Mouse (Mus musculus): ENCODE measurements at regions not wholly inside any gene's neighbourhood (a gene's known extent, or its start where the extent isn't known, plus 50 kb on each side); places are given as distances from the start of the nearest gene placed in this dataset.

DNA sequence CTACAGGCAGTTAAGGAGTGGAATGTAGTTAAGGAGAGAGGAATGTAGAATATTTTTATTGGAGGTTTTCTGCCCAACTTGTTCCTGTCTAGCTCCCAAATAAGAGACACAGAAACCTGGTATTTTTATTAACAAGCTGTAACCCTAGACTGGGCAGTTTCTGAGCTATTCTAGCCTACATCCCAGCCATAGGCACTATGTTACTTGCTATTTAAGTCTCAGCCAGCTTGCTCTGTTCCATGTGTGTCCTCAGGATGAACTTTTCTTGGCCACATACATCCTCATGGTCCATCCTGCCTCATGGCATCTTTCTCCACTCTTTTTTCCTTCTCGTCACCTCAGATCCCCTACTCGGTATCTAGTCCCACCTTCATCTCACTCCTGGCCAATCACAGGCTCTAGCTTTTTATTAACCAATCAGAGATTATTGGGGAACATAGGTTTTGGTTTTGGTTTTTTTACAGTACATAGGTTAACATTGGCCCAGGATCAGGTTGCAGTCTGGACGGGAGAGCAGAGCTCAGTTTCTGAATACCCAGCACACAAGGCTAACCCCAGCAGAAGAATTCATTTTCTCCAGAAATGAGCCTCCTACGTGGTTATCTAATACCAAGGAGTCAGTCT is 167.8 kb upstream of the Spats2l start:
- Histone ChIP-seq H3K27ac (ENCODE audit: low read depth) (no peak overlapping the region), H3K9ac (replicated peaks) (no peak overlapping the region), H3K4me2 (ENCODE audit: low read depth, low read length) (no peak overlapping the region), H3K4me1 (ENCODE audit: insufficient read depth) (no peaks in the 10 kb centered on the region), H3K4me3 (ENCODE audit: low read depth, low read length) (no peak overlapping the region), H3K36me3 (replicated peaks; ENCODE audit: insufficient read depth, low read length) (no peaks in the 10 kb centered on the region), H3K9me3 (ENCODE audit: low read length) (no peaks in the 10 kb centered on the region), H3K27me3 (ENCODE audit: insufficient read depth, low read length) (no peaks in the 10 kb centered on the region)
- ATAC-seq (no peak), DNase-seq (no peak)
- 58% methylated on average over 4 of the region's 4 CpGs for WGBS (ENCODE audit: insufficient replicate concordance)
- TF ChIP-seq CTCF (IDR thresholded peaks at IDR 0.05; ENCODE audit: low read depth) = no peak

DNA sequence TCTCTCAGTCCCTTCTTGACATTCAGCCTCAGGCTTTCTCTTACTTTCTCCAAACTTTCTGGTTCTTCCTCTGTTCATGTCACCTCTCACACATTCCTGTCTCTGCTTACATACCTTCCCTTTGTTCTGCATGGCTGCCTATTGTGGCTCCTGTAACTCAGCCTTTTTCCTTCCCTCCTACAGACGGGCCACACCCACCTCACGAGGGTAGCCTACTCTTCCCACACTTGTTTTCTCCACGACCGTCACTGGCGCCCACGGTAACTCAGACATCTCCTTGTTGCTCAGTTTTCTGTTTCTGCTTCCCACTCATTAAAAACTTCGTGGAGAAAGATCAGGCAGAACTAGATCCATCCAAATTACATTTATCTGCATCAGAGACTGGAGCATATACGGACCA is 166.9 kb upstream of the Spats2l start:
- DNase-seq (no peak), ATAC-seq (no peak)
- Histone ChIP-seq H3K9me3 (ENCODE audit: low read length) (no peaks in the 10 kb centered on the region), H3K36me3 (replicated peaks; ENCODE audit: insufficient read depth, low read length) (no peaks in the 10 kb centered on the region), H3K27me3 (ENCODE audit: insufficient read depth, low read length) (no peaks in the 10 kb centered on the region), H3K27ac (ENCODE audit: low read depth) (no peak overlapping the region), H3K4me1 (ENCODE audit: insufficient read depth) (no peaks in the 10 kb centered on the region), H3K9ac (replicated peaks) (no peak overlapping the region), H3K4me2 (ENCODE audit: low read depth, low read length) (no peak overlapping the region), H3K4me3 (ENCODE audit: low read depth, low read length) (no peak overlapping the region)
- WGBS (ENCODE audit: insufficient replicate concordance) = 58% methylated on average over 8 of the region's 8 CpGs
- TF ChIP-seq CTCF (IDR thresholded peaks at IDR 0.05; ENCODE audit: low read depth) = no peak
- TF ChIP-seq EP300 (IDR thresholded peaks at IDR 0.05; ENCODE audit: low read depth) = no peak

- Histone ChIP-seq H3K9ac (replicated peaks) (no peak overlapping the region), H3K4me3 (ENCODE audit: low read depth, low read length) (no peak overlapping the region), H3K4me2 (ENCODE audit: low read depth, low read length) (no peak overlapping the region), H3K9me3 (ENCODE audit: low read length) (no peaks in the 10 kb centered on the region), H3K4me1 (ENCODE audit: insufficient read depth) (no peaks in the 10 kb centered on the region), H3K36me3 (replicated peaks; ENCODE audit: insufficient read depth, low read length) (no peaks in the 10 kb centered on the region), H3K27me3 (ENCODE audit: insufficient read depth, low read length) (no peaks in the 10 kb centered on the region), H3K27ac (ENCODE audit: low read depth) (no peak overlapping the region)
- ATAC-seq = no peak
- WGBS (ENCODE audit: insufficient replicate concordance) = 65% methylated on average over 12 of the region's 12 CpGs
- DNase-seq = no peak
- TF ChIP-seq CTCF (IDR thresholded peaks at IDR 0.05; ENCODE audit: low read depth) (no peak), EP300 (IDR thresholded peaks at IDR 0.05; ENCODE audit: low read depth) (no peak)
These were observed 166.1 kb upstream of the Spats2l start for GRCm38 (mm10) chr1:57607626-57608422.

DNA sequence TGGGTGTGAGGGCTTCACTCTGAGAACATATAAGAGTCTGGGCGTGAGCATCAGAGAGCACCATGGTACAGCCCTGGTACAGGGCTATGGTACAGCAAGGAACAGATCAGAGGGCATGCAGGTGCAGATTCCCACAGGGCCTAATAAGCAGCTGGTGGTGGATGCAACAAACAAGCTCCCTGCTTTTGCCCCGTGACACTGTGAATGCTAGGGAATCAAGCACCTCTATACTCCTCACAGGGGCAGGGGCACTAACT is 165.6 kb upstream of the Spats2l start:
- Histone ChIP-seq H3K4me1 (ENCODE audit: insufficient read depth) (no peaks in the 10 kb centered on the region), H3K4me3 (ENCODE audit: low read depth, low read length) (no peak overlapping the region), H3K4me2 (ENCODE audit: low read depth, low read length) (no peak overlapping the region), H3K27ac (ENCODE audit: low read depth) (no peak overlapping the region), H3K9ac (replicated peaks) (no peak overlapping the region), H3K36me3 (replicated peaks; ENCODE audit: insufficient read depth, low read length) (no peaks in the 10 kb centered on the region), H3K9me3 (ENCODE audit: low read length) (no peaks in the 10 kb centered on the region), H3K27me3 (ENCODE audit: insufficient read depth, low read length) (no peaks in the 10 kb centered on the region)
- WGBS (ENCODE audit: insufficient replicate concordance) = 50% methylated on average over 2 of the region's 2 CpGs
- no peak for ATAC-seq
- DNase-seq = no peak
- no peak for TF ChIP-seq CTCF (IDR thresholded peaks at IDR 0.05; ENCODE audit: low read depth)
- no peak for TF ChIP-seq EP300 (IDR thresholded peaks at IDR 0.05; ENCODE audit: low read depth)

GRCm38 (mm10) chr1:57609307-57609706 is 164.7 kb upstream of the Spats2l start:
- Histone ChIP-seq H3K27me3 (ENCODE audit: insufficient read depth, low read length) (no peaks in the 10 kb centered on the region), H3K27ac (ENCODE audit: low read depth) (no peak overlapping the region), H3K9me3 (ENCODE audit: low read length) (no peaks in the 10 kb centered on the region), H3K4me1 (ENCODE audit: insufficient read depth) (no peaks in the 10 kb centered on the region), H3K36me3 (replicated peaks; ENCODE audit: insufficient read depth, low read length) (no peaks in the 10 kb centered on the region), H3K4me2 (ENCODE audit: low read depth, low read length) (no peak overlapping the region), H3K9ac (replicated peaks) (no peak overlapping the region), H3K4me3 (ENCODE audit: low read depth, low read length) (no peak overlapping the region)
- no peak for ATAC-seq
- DNase-seq = no peak
- TF ChIP-seq CTCF (IDR thresholded peaks at IDR 0.05; ENCODE audit: low read depth) (no peak), EP300 (IDR thresholded peaks at IDR 0.05; ENCODE audit: low read depth) (no peak)
- 60% methylated on average over 6 of the region's 6 CpGs for WGBS (ENCODE audit: insufficient replicate concordance)

- Histone ChIP-seq H3K4me3 (ENCODE audit: low read depth, low read length) (no peak overlapping the region), H3K27ac (ENCODE audit: low read depth) (no peak overlapping the region), H3K4me2 (ENCODE audit: low read depth, low read length) (no peak overlapping the region), H3K36me3 (replicated peaks; ENCODE audit: insufficient read depth, low read length) (no peaks in the 10 kb centered on the region), H3K4me1 (ENCODE audit: insufficient read depth) (no peaks in the 10 kb centered on the region), H3K9ac (replicated peaks) (no peak overlapping the region), H3K27me3 (ENCODE audit: insufficient read depth, low read length) (no peaks in the 10 kb centered on the region), H3K9me3 (ENCODE audit: low read length) (no peaks in the 10 kb centered on the region)
- TF ChIP-seq EP300 (IDR thresholded peaks at IDR 0.05; ENCODE audit: low read depth) = no peak
- no peak for TF ChIP-seq CTCF (IDR thresholded peaks at IDR 0.05; ENCODE audit: low read depth)
- no peak for DNase-seq
- ATAC-seq = no peak
- WGBS (ENCODE audit: insufficient replicate concordance) = 68% methylated on average over 4 of the region's 4 CpGs
These were observed 161.8 kb upstream of the Spats2l start for GRCm38 (mm10) chr1:57612171-57612570.
